Mouse (Mus musculus) liver, embryonic 14.5 days (tissue): ENCODE measurements around the gene Emp2.
A peak's percentile ranks its signal among the peaks of the same experiment; 100 is the strongest.

Source experiments
- CTCF ChIP-seq: IDR thresholded peaks from 2 replicates; pipeline ENCODE4 v1.5.1; 2016; ENCODE audit warnings: antibody characterized with exemption, low read depth, control low read depth
- EP300 ChIP-seq: IDR thresholded peaks from 2 replicates; pipeline ENCODE4 v1.6.1; 2016; ENCODE audit warnings: antibody characterized with exemption, low read depth

GRCm38 (mm10) chr16:10272256-10272655, 41.5 kb downstream of the Emp2 start:
- TF ChIP-seq CTCF = peak; percentile 63
- TF ChIP-seq EP300 = no peak
